Comparison of ENCODE assay signal across 11 mouse cellular contexts in genomic region chr1:90927929-90928574, GRCm38 (mm10). TPM values are rescaled to one million over a fixed set of nuclear protein-coding genes. Genes with fewer than 3 reads are reported as not detected.
DNase-seq lines count a peak whose midpoint lies in the region; ATAC-seq and TF ChIP-seq lines count a peak whose summit lies in the region.
"Had no signal": no experiment of that assay in that cellular context is flagged by ENCODE, and none has a peak within 500 bp of the region (broad histone marks: within the 10 kb centered on the region; RNA-seq: fewer than 3 reads in every experiment).

No protein-coding gene starts in this region.

- H3K4me1 ChIP-seq in heart, postnatal 0 days (ENCODE audit: control insufficient read depth, insufficient read depth), result peaks cover 13% of the 10 kb centered on the region; the same call in 1 of the 2 replicates
- H3K4me1 ChIP-seq in hindbrain, embryonic 13.5 days (replicated peaks), result peaks cover 10% of the 10 kb centered on the region
- H3K4me1 ChIP-seq in midbrain, embryonic 13.5 days (replicated peaks), result peaks cover 8% of the 10 kb centered on the region

- 1% methylated on average over 22 of the region's 23 CpGs for WGBS in heart, postnatal 0 days
- 1% methylated on average over 23 of the region's 23 CpGs for WGBS in hindbrain, embryonic 13.5 days
- 2% methylated on average over 23 of the region's 23 CpGs for WGBS in midbrain, embryonic 13.5 days

- no peaks in the 10 kb centered on the region for H3K27me3 ChIP-seq in heart, postnatal 0 days (ENCODE audit: control insufficient read depth, insufficient read depth, low read length)
- H3K27me3 ChIP-seq in hindbrain, embryonic 13.5 days, result peaks cover 15% of the 10 kb centered on the region
- H3K27me3 ChIP-seq in midbrain, embryonic 13.5 days, result peaks cover 15% of the 10 kb centered on the region

- no peak overlapping the region for H3K27ac ChIP-seq in heart, postnatal 0 days (ENCODE audit: low read depth)
- no peak overlapping the region for H3K27ac ChIP-seq in hindbrain, embryonic 13.5 days
- H3K27ac ChIP-seq in midbrain, embryonic 13.5 days, result no peak overlapping the region
- H3K27ac ChIP-seq: left cerebral cortex, adult 2 months had no signal

- no peak overlapping the region for H3K9ac ChIP-seq in heart, postnatal 0 days (replicated peaks; ENCODE audit: low read depth, low read length)
- H3K9ac ChIP-seq in hindbrain, embryonic 13.5 days, result no peak overlapping the region; the same call in 1 of the 2 replicates
- no peak overlapping the region for H3K9ac ChIP-seq in midbrain, embryonic 13.5 days (replicated peaks)

- ATAC-seq in heart, postnatal 0 days (ENCODE audit: insufficient read depth, low read depth), result peak; percentile 35; the same call in 1 of the 2 replicates
- ATAC-seq in hindbrain, embryonic 13.5 days (ENCODE audit: low FRiP score), result peak; percentile 32; the same call in 1 of the 2 replicates
- peak; percentile 63; the same call in 1 of the 2 replicates for ATAC-seq in midbrain, embryonic 13.5 days
- ATAC-seq in cerebellum, adult (ENCODE audit: insufficient number of reproducible peaks, low FRiP score, low TSS enrichment), result no peak

- peak overlapping the region; percentile 23 for H3K4me3 ChIP-seq in heart, postnatal 0 days (ENCODE audit: low read depth, low read length)
- peak overlapping the region; percentile 23 for H3K4me3 ChIP-seq in hindbrain, embryonic 13.5 days
- peak overlapping the region; percentile 24 for H3K4me3 ChIP-seq in midbrain, embryonic 13.5 days (replicated peaks)
- H3K4me3 ChIP-seq: left cerebral cortex, adult 2 months had no signal

- peak overlapping the region; percentile 58 for H3K4me2 ChIP-seq in heart, postnatal 0 days (ENCODE audit: low read depth, low read length)
- H3K4me2 ChIP-seq in hindbrain, embryonic 13.5 days, result peak overlapping the region; percentile 54
- H3K4me2 ChIP-seq in midbrain, embryonic 13.5 days (replicated peaks), result peak overlapping the region; percentile 55

- TF ChIP-seq CTCF in heart, postnatal 0 days (IDR thresholded peaks at IDR 0.05; ENCODE audit: low read depth), result no peak

- H3K36me3 ChIP-seq in heart, postnatal 0 days (replicated peaks; ENCODE audit: control insufficient read depth, insufficient read depth, low read length), result no peaks in the 10 kb centered on the region
- no peaks in the 10 kb centered on the region for H3K36me3 ChIP-seq in hindbrain, embryonic 13.5 days
- H3K36me3 ChIP-seq in midbrain, embryonic 13.5 days, result no peaks in the 10 kb centered on the region
- H3K36me3 ChIP-seq: G1E had no signal

- H3K9me3 ChIP-seq in heart, postnatal 0 days (replicated peaks; ENCODE audit: control insufficient read depth, low read length), result no peaks in the 10 kb centered on the region
- no peaks in the 10 kb centered on the region for H3K9me3 ChIP-seq in hindbrain, embryonic 13.5 days
- H3K9me3 ChIP-seq in midbrain, embryonic 13.5 days, result no peaks in the 10 kb centered on the region

- no peak for DNase-seq in heart, postnatal 0 days (ENCODE audit: low spot score)
- no peak for DNase-seq in heart, adult 18-20 months
- DNase-seq in WW6 (ENCODE audit: low read depth, low spot score), result peak; percentile 20
- no peak for DNase-seq in yolk sac, embryonic 10.5 days (ENCODE audit: low spot score)
- no peak for DNase-seq in thymus, postnatal 36 days

- TF ChIP-seq EP300 in heart, postnatal 0 days (IDR thresholded peaks at IDR 0.05; ENCODE audit: low read depth), result no peak

RNA-seq across cellular contexts. Expression of gene Mlph, which starts 13.2 kb away (rescaled TPM):
- 0.04 and 0.27 TPM in 2 replicates for total RNA-seq in heart, postnatal 0 days (2014; rRNA removed; ENCODE audit: low replicate concordance)
- 0.12 TPM in 2 replicates for polyA plus RNA-seq in heart, postnatal 0 days (2015; fragmentation: Nextera tagmentation; extraction: Ambion mirVana)
- 1 to 10 TPM; 1.1 to 1.5 TPM for total RNA-seq in heart, adult 18-20 months (2021)
- polyA plus RNA-seq in hindbrain, embryonic 13.5 days (2015; fragmentation: Nextera tagmentation; extraction: Ambion mirVana), result 0.04 and 0.17 TPM in 2 replicates
- 0.06 and 0.13 TPM in 2 replicates for polyA plus RNA-seq in midbrain, embryonic 13.5 days (2015; fragmentation: Nextera tagmentation; extraction: Ambion mirVana)
- total RNA-seq: G1E had no signal
- polyA plus RNA-seq: G1E had no signal

RNA-seq across cellular contexts. Expression of gene Prlh, which starts 24.9 kb away (rescaled TPM):
- not detected in 2 replicates for total RNA-seq in heart, postnatal 0 days (2014; rRNA removed; ENCODE audit: low replicate concordance)
- not detected in 2 replicates for polyA plus RNA-seq in heart, postnatal 0 days (2015; fragmentation: Nextera tagmentation; extraction: Ambion mirVana)
- not detected for total RNA-seq in heart, adult 18-20 months (2021)
- polyA plus RNA-seq in hindbrain, embryonic 13.5 days (2015; fragmentation: Nextera tagmentation; extraction: Ambion mirVana), result not detected in 2 replicates
- polyA plus RNA-seq in midbrain, embryonic 13.5 days (2015; fragmentation: Nextera tagmentation; extraction: Ambion mirVana), result not detected in 2 replicates
- total RNA-seq: G1E; left cerebral cortex, adult 2 months had no signal
- polyA plus RNA-seq: G1E had no signal

RNA-seq across cellular contexts. Expression of gene Rab17, which starts 41.4 kb away (rescaled TPM):
- total RNA-seq in heart, postnatal 0 days (2014; rRNA removed; ENCODE audit: low replicate concordance), result 7.1 and 8.4 TPM in 2 replicates
- 5.1 and 5.6 TPM in 2 replicates for polyA plus RNA-seq in heart, postnatal 0 days (2015; fragmentation: Nextera tagmentation; extraction: Ambion mirVana)
- 1 to 10 TPM; 2.4 to 2.9 TPM for total RNA-seq in heart, adult 18-20 months (2021)
- 0.25 and 0.55 TPM in 2 replicates for polyA plus RNA-seq in hindbrain, embryonic 13.5 days (2015; fragmentation: Nextera tagmentation; extraction: Ambion mirVana)
- polyA plus RNA-seq in midbrain, embryonic 13.5 days (2015; fragmentation: Nextera tagmentation; extraction: Ambion mirVana), result 0.23 TPM in 1 of 2 replicates, not detected in the other
- polyA plus RNA-seq: cerebellum, adult 2 months; G1E had no signal
